Mouse (Mus musculus) lung, embryonic 14.5 days (tissue): ENCODE data around the gene Hoxd11. TPM values are rescaled to one million over a fixed set of nuclear protein-coding genes. Genes with fewer than 3 reads are reported as not detected.

ENCODE experiments used
- ATAC-seq: fragments of 200-750 bp; cut with Nextera tagmentation; 2 replicates; pipeline ENCODE4 v1.8.0; 2017; ENCODE audit warnings: mild to moderate bottlenecking, moderate TSS enrichment, moderate library complexity; ENCODE audit not compliant: insufficient read depth
- DNase-seq: peaks from one replicate; pipeline ENCODE4 v3.0.0-alpha.2; 2015
- H3K27ac ChIP-seq: fragments of 300-500 bp; sonication (generic); 2 replicates; pipeline ENCODE4 v1.5.1; 2014; ENCODE audit warnings: low read depth, mild to moderate bottlenecking, moderate library complexity
- H3K27me3 ChIP-seq: fragments of 300-500 bp; sonication (generic); 2 replicates; pipeline ENCODE4 v1.6.1; 2014; ENCODE audit warnings: low read length, control low read depth; ENCODE audit not compliant: insufficient read depth
- H3K36me3 ChIP-seq: fragments of 300-500 bp; sonication (generic); 2 replicates; pipeline ENCODE4 v1.6.1; 2014; ENCODE audit warnings: control low read depth; ENCODE audit not compliant: insufficient read depth
- H3K4me1 ChIP-seq: fragments of 300-500 bp; sonication (generic); 2 replicates; pipeline ENCODE4 v1.6.1; 2014; ENCODE audit warnings: antibody characterized with exemption, control low read depth; ENCODE audit not compliant: insufficient read depth
- H3K4me2 ChIP-seq: fragments of 300-500 bp; sonication (generic); 2 replicates; pipeline ENCODE4 v1.6.1; 2014; ENCODE audit warnings: mild to moderate bottlenecking
- H3K4me3 ChIP-seq: fragments of 300-500 bp; sonication (generic); 2 replicates; pipeline ENCODE4 v1.5.1; 2014; ENCODE audit warnings: low read depth, low read length
- H3K9ac ChIP-seq: fragments of 300-500 bp; sonication (generic); 2 replicates; pipeline ENCODE4 v1.6.1; 2014
- H3K9me3 ChIP-seq: fragments of 300-500 bp; sonication (generic); 2 replicates; pipeline ENCODE4 v1.6.1; 2016; ENCODE audit warnings: low read depth, low read length, control low read depth
- CTCF ChIP-seq: IDR thresholded peaks from 2 replicates; pipeline ENCODE4 v1.5.1; 2016; ENCODE audit warnings: antibody characterized with exemption, low read depth
- WGBS: fragments of 180-500 bp; shearing (Covaris S2); extraction: QIAGEN DNeasy Blood & Tissue Kit; methylation state at CpG from one replicate; pipeline ENCODE4 v1.1.7; 2014; 5-methylcytosine and 5-hydroxymethylcytosine counted together
- polyA plus RNA-seq: library from polyadenylated mRNA; unstranded; fragments of >200 nt; fragmentation: Nextera tagmentation; extraction: Ambion mirVana; gene quantifications from 2 replicates; pipeline ENCODE4 v1.2.1, GENCODE M21; 2014

Gene Hoxd11
- polyA plus RNA-seq: not detected in 2 replicates

DNA sequence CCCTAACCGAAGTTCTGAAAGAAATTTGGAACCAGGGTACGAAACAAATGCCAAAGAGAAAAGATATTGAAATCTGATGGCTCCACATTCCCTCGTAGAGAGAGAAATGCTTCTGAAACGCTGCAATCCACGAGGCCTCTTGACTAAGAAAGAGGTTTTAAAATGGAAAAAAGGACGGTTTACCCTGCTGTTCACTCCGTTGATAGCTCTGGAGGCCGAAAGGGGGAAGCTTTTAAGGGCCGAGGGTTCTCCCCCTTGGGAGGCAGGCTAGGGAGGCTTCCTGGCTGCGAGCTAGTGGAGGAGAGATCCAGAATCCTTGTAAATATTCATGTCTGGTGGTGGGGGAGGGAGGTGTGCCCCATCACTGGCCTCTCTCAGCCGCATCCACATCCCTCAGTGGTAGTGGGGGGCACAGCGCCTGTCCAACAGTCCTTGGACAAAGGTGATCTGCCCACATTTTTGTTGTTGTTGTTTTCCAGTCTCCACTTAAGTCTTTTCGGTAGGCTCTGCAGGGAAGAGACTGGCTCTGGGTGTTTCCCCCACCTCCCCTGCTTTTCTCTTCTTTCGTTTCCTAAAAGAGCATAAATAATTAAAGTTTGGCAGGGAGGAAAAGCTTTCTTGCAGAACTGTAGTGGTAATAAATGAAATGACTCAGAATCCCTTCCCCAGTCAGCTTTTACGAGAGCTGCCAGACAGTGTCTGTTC is at the start of gene Hoxd11:
Gene Hoxd11, plus strand, starts transcription at position 667 of the 705 bp plus-strand sequence.
- H3K4me1 ChIP-seq: no peaks in the 10 kb centered on the region
- no peak within 1 kb of the TSS for H3K9ac ChIP-seq
- ATAC-seq: no peak
- 2% methylated on average over 15 of the region's 15 CpGs for WGBS
- no peak within 1 kb of the TSS; the same call in 1 of the 2 replicates for H3K4me2 ChIP-seq
- TF ChIP-seq CTCF: no peak
- H3K36me3 ChIP-seq: no peaks in the 10 kb centered on the region
- peaks cover 100% of the 10 kb centered on the region for H3K27me3 ChIP-seq
- H3K4me3 ChIP-seq: no peak within 1 kb of the TSS; the same call in 1 of the 2 replicates
- no peak for DNase-seq
- no peak within 1 kb of the TSS for H3K27ac ChIP-seq
- no peaks in the 10 kb centered on the region for H3K9me3 ChIP-seq

GRCm38 (mm10) chr2:74635412-74635811 is 43.9 kb upstream of the Hoxd11 start:
- DNase-seq (no peak), ATAC-seq (no peak)
- Histone ChIP-seq H3K27ac (no peak overlapping the region), H3K9ac (no peak overlapping the region), H3K4me3 (no peak overlapping the region), H3K4me2 (no peak overlapping the region), H3K4me1 (no peaks in the 10 kb centered on the region), H3K9me3 (no peaks in the 10 kb centered on the region), H3K36me3 (no peaks in the 10 kb centered on the region), H3K27me3 (no peaks in the 10 kb centered on the region)
- 0 out of 2 replicates have a peak, but pooled peaks have one; percentile 4 for TF ChIP-seq CTCF
- WGBS: 66% methylated on average over 4 of the region's 4 CpGs

DNA sequence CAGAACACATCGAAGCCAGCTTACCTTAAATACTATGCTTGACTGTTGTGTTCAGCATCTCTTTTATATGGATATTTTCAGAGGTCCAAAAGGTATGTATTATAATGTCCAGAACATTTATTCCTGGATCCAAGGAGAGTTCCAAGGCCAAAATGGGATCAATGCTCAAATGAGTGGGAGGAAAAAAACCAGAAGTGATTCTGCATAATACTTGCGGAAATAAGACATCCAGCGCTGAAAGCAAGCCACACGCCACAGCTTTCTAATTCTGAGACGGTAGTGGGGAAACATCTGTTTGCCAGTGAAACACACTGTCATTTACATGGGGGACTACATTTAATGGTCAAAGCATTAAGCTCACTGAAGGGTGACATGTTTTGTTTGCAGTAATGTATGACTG is 36.9 kb upstream of the Hoxd11 start:
- Histone ChIP-seq H3K27ac (no peak overlapping the region), H3K36me3 (no peaks in the 10 kb centered on the region), H3K27me3 (peaks cover 31% of the 10 kb centered on the region), H3K4me1 (no peaks in the 10 kb centered on the region), H3K9ac (no peak overlapping the region), H3K9me3 (no peaks in the 10 kb centered on the region), H3K4me3 (no peak overlapping the region), H3K4me2 (no peak overlapping the region)
- 70% methylated on average over 5 of the region's 5 CpGs for WGBS
- TF ChIP-seq CTCF: no peak
- ATAC-seq: no peak
- no peak for DNase-seq

DNA sequence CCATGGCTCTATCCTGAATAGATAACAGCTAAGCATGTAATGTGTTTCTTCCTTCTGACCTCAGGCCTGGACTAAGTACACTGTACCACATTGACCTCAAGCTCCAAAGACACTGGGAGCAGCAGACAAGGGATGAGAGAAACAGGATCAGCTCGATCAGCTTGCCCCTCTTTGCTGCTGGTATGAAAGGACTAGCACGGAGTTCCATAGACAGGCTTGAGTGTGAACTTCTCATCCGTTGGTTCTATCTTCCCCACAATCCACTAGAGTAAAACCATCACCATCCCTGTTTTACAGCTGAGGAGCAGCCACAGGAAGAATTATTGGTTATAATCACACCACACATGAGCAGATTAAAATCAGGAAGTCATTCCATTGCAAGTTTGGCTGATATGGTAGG is 33.7 kb upstream of the Hoxd11 start:
- ATAC-seq: no peak

GRCm38 (mm10) chr2:74647082-74647864 is 32.1 kb upstream of the Hoxd11 start:
- Histone ChIP-seq H3K27me3 (peaks cover 79% of the 10 kb centered on the region), H3K9ac (no peak overlapping the region)

More for the DNA sequence above, 33.7 kb upstream of the Hoxd11 start:
- no peaks in the 10 kb centered on the region for H3K9me3 ChIP-seq
- no peak for TF ChIP-seq CTCF
- H3K4me1 ChIP-seq: no peaks in the 10 kb centered on the region
- H3K36me3 ChIP-seq: no peaks in the 10 kb centered on the region
- no peak overlapping the region for H3K4me2 ChIP-seq
- no peak overlapping the region for H3K27ac ChIP-seq
- H3K4me3 ChIP-seq: no peak overlapping the region
- peaks cover 63% of the 10 kb centered on the region for H3K27me3 ChIP-seq
- no peak for DNase-seq
- no peak overlapping the region for H3K9ac ChIP-seq
- WGBS: 79% methylated on average over 3 of the region's 3 CpGs

DNA sequence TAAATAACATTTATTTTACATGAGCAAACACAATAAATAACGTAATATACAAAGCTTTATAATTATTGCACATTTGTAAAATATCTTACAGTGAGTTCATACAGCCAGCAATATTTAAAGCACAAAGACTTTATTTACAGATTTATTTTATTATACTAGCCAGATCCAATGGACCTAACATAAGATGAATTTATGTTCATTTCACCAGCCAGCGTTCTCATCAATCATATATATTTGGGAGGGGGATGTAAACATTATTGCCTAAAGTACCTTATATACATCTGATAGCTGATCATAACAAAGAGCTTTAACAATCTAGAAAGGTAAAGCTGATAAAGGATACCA is 26.4 kb upstream of the Hoxd11 start:
- Histone ChIP-seq H3K27ac (no peak overlapping the region), H3K4me1 (no peaks in the 10 kb centered on the region), H3K4me3 (no peak overlapping the region), H3K27me3 (peaks cover 92% of the 10 kb centered on the region), H3K4me2 (no peak overlapping the region), H3K9ac (no peak overlapping the region), H3K36me3 (no peaks in the 10 kb centered on the region), H3K9me3 (no peaks in the 10 kb centered on the region)
- no peak for ATAC-seq
- TF ChIP-seq CTCF: no peak
- DNase-seq: no peak
- WGBS: 49% methylated on average over 2 of the region's 2 CpGs

More at GRCm38 (mm10) chr2:74647082-74647864, 32.1 kb upstream of the Hoxd11 start:
- no peak overlapping the region for H3K4me2 ChIP-seq
- TF ChIP-seq CTCF: no peak
- no peak overlapping the region for H3K4me3 ChIP-seq
- no peaks in the 10 kb centered on the region for H3K9me3 ChIP-seq
- DNase-seq: no peak
- H3K36me3 ChIP-seq: no peaks in the 10 kb centered on the region
- ATAC-seq: no peak
- no peak overlapping the region for H3K27ac ChIP-seq
- no peaks in the 10 kb centered on the region for H3K4me1 ChIP-seq
- 17% methylated on average over 7 of the region's 7 CpGs for WGBS
